Mouse (Mus musculus) olfactory bulb, adult 2 months (tissue): Measurements from ENCODE around the gene Adcy2.

ENCODE experiments used
- CTCF ChIP-seq: fragments of 200-500 bp; IDR thresholded peaks from 2 replicates; pipeline ENCODE4 v1.5.1; 2012; ENCODE audit warnings: low read depth, mild to moderate bottlenecking, low read length, moderate library complexity; ENCODE audit not compliant: insufficient read depth
- POLR2A ChIP-seq: fragments of 200-500 bp; IDR thresholded peaks from 2 replicates; pipeline ENCODE4 v1.6.1; 2012; ENCODE audit warnings: mild to moderate bottlenecking, low read depth, low read length, moderate library complexity; ENCODE audit not compliant: insufficient read depth

- TF ChIP-seq POLR2A (no peak), CTCF (no peak)
Measured at GRCm38 (mm10) chr13:69034621-69035020, 35.3 kb upstream of the Adcy2 start.
